Mouse (Mus musculus) midbrain, embryonic 10.5 days (tissue): Measurements from ENCODE around the gene Mpped2. TPM values are rescaled to one million over a fixed set of nuclear protein-coding genes. Genes with fewer than 3 reads are reported as not detected.
A peak's percentile ranks its signal among the peaks of the same experiment; 100 is the strongest.

Experiments used
- DNase-seq: peaks from one replicate; pipeline ENCODE4 v3.0.0-alpha.2; 2017; ENCODE audit warnings: low spot score
- H3K27ac ChIP-seq: fragments of 300-500 bp; sonication (generic); replicated peaks from 2 replicates; pipeline ENCODE4 v1.5.1; 2016; ENCODE audit warnings: mild to moderate bottlenecking
- H3K27me3 ChIP-seq: fragments of 300-500 bp; sonication (generic); 2 replicates; pipeline ENCODE4 v1.6.1; 2016; ENCODE audit warnings: low read depth, mild to moderate bottlenecking; ENCODE audit not compliant: poor library complexity, severe bottlenecking
- H3K36me3 ChIP-seq: fragments of 300-500 bp; sonication (generic); 2 replicates; pipeline ENCODE4 v1.6.1; 2016; ENCODE audit warnings: mild to moderate bottlenecking, moderate library complexity
- H3K4me1 ChIP-seq: fragments of 300-500 bp; sonication (generic); 2 replicates; pipeline ENCODE4 v1.6.1; 2016
- H3K4me3 ChIP-seq: fragments of 300-500 bp; sonication (generic); 2 replicates; pipeline ENCODE4 v1.5.1; 2016; ENCODE audit warnings: mild to moderate bottlenecking, moderate library complexity
- H3K9me3 ChIP-seq: fragments of 300-500 bp; sonication (generic); replicated peaks from 2 replicates; pipeline ENCODE4 v1.6.1; 2016; ENCODE audit warnings: mild to moderate bottlenecking
- WGBS: fragments of 180-500 bp; shearing (Covaris S2); methylation state at CpG from one replicate; pipeline ENCODE4 v1.1.7; 2016; 5-methylcytosine and 5-hydroxymethylcytosine counted together
- polyA plus RNA-seq: library from polyadenylated mRNA; unstranded; fragments of >200 nt; fragmentation: Nextera tagmentation; extraction: Ambion mirVana; gene quantifications from 2 replicates; pipeline ENCODE4 v1.2.1, GENCODE M21; 2016

Mpped2 gene
- polyA plus RNA-seq, 1 experiment from 2014 or later = 29.8 TPM

DNA sequence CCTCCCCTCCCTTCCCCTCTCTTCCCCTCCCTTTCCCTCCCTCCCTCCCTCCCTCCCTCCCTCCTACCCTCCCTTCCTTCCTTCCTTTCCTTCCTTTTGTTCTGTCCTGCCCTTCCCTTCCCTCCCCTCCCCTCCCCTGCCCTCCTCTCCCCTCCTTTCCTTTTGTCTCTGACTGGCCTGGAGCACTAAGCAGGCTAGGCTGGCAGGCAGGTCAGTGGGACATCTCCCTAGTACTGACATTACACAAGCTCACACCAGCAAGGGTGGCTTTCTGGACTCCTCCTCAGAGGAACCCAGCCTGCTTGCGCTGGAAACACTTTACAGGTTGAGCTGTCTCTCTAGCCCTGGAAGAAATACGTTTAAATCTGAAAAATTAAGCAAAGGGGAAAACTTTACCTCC lies 139.5 kb downstream of the Mpped2 start:
- H3K27me3 ChIP-seq = no peaks in the 10 kb centered on the region
- H3K4me1 ChIP-seq = peaks cover 42% of the 10 kb centered on the region
- H3K27ac ChIP-seq = 0 out of 2 replicates have a peak overlapping the region, but pooled peaks have one; percentile 33
- H3K36me3 ChIP-seq = no peaks in the 10 kb centered on the region
- no peak for DNase-seq
- no peak overlapping the region for H3K4me3 ChIP-seq
- WGBS = 62% methylated on average over 2 of the region's 2 CpGs
- H3K9me3 ChIP-seq = no peaks in the 10 kb centered on the region

DNA sequence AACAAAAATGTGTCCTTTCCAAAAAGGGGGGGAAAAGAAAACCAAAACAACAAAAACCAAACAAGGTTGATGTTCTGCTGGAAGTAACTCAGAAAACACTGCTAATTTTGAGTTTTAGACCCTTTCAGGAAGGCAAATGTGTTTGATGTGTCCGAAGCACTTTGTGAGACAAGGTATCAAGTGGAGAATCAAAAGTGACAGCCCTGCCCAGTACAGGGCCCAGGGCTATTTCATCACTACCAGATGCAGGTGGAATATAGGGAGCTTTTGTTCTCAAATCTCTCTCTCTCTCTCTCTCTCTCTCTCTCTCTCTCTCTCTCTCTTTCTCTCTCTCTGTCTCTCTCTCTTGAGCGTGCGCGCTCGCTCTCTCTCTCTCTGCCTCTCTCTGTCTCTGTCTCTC lies 140.1 kb downstream of the Mpped2 start:
- 95% methylated on average over 5 of the region's 5 CpGs for WGBS
- peaks cover 47% of the 10 kb centered on the region for H3K4me1 ChIP-seq
- no peak for DNase-seq

DNA sequence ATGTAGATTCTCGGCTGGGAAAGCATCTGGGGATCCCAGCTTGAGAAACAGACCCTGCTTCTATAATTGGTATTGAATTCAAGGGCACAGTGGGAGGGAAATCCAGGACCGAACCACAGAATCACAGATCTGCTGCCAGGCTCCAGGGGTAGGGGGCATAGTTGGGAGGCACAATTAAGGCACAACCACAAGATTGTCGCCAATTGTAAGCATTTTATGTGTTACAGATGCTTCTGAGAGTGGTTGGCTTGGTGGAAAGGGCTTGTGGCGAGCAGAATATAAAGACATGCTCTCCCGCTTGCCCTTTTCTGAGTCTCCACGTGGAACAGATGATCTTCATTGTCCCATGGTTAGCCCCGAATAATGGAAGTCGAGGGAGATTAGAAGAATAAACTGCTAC lies 142.3 kb downstream of the Mpped2 start:
- no peak overlapping the region for H3K27ac ChIP-seq
- no peak overlapping the region for H3K4me3 ChIP-seq
- peaks cover 44% of the 10 kb centered on the region for H3K4me1 ChIP-seq
- no peaks in the 10 kb centered on the region for H3K36me3 ChIP-seq
- H3K27me3 ChIP-seq = no peaks in the 10 kb centered on the region
- no peak for DNase-seq
- WGBS = 58% methylated on average over 8 of the region's 8 CpGs
- no peaks in the 10 kb centered on the region for H3K9me3 ChIP-seq

More for the DNA sequence above, 140.1 kb downstream of the Mpped2 start:
- H3K27me3 ChIP-seq = no peaks in the 10 kb centered on the region
- H3K9me3 ChIP-seq = no peaks in the 10 kb centered on the region
- H3K27ac ChIP-seq = 0 out of 2 replicates have a peak overlapping the region, but pooled peaks have one; percentile 30
- H3K4me3 ChIP-seq = no peak overlapping the region
- no peaks in the 10 kb centered on the region for H3K36me3 ChIP-seq

DNA sequence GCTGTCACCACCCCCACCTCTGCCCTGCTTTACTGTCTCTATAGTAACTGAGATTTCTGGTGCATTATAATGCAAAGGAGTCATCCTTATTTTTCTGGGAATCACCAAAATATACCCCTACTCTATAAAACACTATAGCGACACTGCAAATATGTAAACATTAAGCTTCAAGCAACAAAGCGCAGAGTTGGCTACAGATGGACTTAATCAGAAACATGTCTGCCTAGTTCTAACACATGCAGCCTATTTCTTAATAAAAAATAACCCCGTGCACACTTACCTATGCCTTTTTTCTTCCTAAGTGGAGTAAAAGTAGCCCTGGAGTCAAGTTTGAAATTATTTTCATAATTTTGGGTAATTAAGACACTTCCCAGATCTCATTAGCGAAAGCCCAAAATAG lies 144.2 kb downstream of the Mpped2 start:
- Histone ChIP-seq H3K36me3 (no peaks in the 10 kb centered on the region), H3K27me3 (no peaks in the 10 kb centered on the region), H3K27ac (no peak overlapping the region), H3K4me1 (peaks cover 44% of the 10 kb centered on the region), H3K4me3 (no peak overlapping the region), H3K9me3 (no peaks in the 10 kb centered on the region)
- DNase-seq = no peak
- 88% methylated on average over 4 of the region's 4 CpGs for WGBS

DNA sequence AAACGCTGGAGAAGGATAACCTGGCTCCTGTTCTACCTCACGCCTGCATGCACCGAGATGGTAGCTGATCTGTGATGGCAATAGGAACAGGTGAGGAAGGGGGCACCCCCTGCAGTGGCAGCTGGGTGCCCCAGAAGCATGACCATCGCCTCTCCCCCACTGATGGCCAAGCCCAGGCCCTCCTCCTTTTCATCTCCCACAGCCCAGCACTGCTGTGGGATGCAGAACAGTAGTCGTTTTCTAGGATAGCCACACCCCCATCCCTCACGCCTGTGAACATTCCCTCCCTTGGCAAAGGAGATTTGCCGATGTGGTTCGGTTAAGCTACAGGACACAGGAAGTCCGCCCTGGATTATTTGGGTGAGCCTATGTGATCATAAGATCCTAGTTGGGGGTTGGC lies 151.1 kb downstream of the Mpped2 start:
- no peaks in the 10 kb centered on the region for H3K27me3 ChIP-seq
- H3K36me3 ChIP-seq = no peaks in the 10 kb centered on the region
- no peak for DNase-seq
- 82% methylated on average over 9 of the region's 9 CpGs for WGBS
- no peak overlapping the region for H3K27ac ChIP-seq
- no peaks in the 10 kb centered on the region for H3K9me3 ChIP-seq
- peaks cover 27% of the 10 kb centered on the region for H3K4me1 ChIP-seq
- H3K4me3 ChIP-seq = no peak overlapping the region

DNA sequence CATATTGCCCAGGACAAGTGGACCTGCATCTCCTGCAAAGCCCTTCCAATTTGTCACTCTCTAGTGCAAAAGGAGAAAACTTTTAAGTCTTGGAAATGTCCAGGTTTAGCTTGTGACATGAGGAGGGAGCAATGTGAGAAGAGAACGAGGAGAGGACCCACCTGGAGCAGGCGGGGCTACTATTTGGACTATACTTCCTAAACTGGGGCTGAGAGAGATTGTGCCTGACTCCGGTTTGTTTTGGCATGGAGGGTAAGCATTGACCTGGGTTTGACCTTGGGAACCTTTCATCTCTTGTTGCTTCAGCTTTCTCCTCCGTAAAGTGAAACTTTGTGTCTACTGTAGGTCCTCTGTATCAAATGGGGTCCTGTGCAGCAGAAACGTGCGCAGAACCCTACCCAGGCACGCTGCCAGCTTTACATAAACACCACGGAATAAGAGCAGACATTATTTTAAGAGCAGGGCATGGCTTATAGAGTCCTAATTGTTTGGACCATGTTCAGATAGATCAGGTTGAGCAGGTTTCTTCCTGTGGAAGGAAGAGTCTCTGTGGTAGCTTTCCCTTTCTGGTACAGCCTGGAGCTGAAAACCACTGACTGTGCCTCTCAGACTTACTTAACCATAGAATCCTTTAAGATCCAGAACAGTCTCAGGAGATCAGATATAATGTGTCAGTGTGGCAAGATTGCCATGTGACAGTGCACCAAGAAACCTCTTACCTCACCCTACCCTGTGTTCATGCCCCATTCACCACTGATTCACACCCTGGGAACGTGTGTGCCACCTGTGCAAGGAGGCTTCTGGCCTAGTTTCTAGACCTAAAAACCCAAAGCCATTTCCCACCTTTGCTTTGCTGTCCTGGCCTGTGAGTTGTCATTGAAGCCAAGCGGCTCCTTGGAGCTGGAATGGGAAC lies 152.0 kb downstream of the Mpped2 start:
- peaks cover 25% of the 10 kb centered on the region for H3K4me1 ChIP-seq
- H3K9me3 ChIP-seq = no peaks in the 10 kb centered on the region
- DNase-seq = no peak
- no peak overlapping the region for H3K27ac ChIP-seq
- no peaks in the 10 kb centered on the region for H3K36me3 ChIP-seq
- H3K4me3 ChIP-seq = no peak overlapping the region
- WGBS = 80% methylated on average over 10 of the region's 10 CpGs
- H3K27me3 ChIP-seq = no peaks in the 10 kb centered on the region

DNA sequence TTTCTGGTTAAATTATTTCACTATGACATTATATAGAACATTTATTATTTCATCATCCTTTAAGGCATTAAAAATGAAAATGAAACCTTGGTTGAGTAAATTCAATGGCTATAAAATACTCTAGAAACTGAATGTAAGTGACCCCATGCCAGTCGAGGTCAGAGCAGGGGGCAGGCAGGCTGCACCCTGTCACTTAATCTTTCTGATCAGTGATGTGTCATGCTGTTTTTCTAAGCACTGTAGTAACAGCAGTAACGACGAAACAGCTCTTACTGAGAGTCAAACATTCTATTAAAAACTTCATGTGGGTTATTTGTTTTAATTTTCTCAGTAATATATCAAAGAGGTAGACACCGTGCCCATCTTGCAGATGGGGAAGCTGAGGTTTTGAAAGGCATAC lies 153.4 kb downstream of the Mpped2 start:
- 60% methylated on average over 4 of the region's 4 CpGs for WGBS
- Histone ChIP-seq H3K9me3 (no peaks in the 10 kb centered on the region), H3K27ac (no peak overlapping the region), H3K4me3 (no peak overlapping the region), H3K36me3 (no peaks in the 10 kb centered on the region), H3K27me3 (0 out of 2 replicates have a peak, but pooled peaks cover 2% of the 10 kb centered on the region), H3K4me1 (peaks cover 25% of the 10 kb centered on the region)
- no peak for DNase-seq

DNA sequence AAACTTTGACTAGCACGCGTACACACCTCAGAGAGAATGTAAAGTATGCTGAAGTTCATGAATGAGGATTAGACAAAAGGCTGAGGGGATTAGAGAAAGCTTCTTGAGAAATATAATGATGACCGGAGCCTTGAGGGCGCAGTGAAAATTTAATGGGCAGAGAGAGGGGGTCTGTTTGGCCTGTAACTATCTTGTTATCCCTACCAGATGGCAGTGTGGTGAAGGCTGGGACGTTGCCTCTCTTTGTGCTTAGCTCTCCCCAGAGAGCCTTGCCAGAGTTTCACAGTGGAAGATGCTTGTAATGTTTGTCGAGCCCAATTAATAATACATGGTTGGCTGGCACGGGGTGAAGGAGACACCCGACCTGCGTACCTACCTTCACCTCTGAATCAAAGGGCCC lies 156.3 kb downstream of the Mpped2 start:
- Histone ChIP-seq H3K9me3 (no peaks in the 10 kb centered on the region), H3K27ac (0 out of 2 replicates have a peak overlapping the region, but pooled peaks have one; percentile 28), H3K4me1 (peaks cover 31% of the 10 kb centered on the region), H3K4me3 (no peak overlapping the region), H3K27me3 (0 out of 2 replicates have a peak, but pooled peaks cover 3% of the 10 kb centered on the region), H3K36me3 (no peaks in the 10 kb centered on the region)
- WGBS = 71% methylated on average over 9 of the region's 9 CpGs
- no peak for DNase-seq

DNA sequence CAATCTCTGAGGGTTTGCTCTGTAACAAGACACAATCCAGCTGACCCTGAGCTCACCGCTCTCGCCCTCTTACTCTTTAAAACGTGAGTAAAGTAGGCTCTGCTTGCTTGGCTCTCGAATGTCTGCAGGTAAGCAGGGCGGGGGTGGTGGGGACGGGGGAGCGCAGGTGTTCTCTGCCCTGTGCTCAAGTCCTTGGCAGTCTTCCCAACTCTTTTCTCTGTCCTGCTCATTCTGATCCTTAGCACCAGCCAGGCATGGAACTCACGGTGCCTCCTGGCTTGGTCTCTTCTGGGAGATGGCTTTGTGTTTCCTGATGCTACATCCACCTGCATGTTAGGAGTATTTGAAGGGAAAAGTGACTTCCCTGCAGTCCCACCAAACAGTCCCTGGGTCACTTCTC lies 158.4 kb downstream of the Mpped2 start:
- WGBS = 93% methylated on average over 8 of the region's 8 CpGs
- H3K27ac ChIP-seq = no peak overlapping the region

DNA sequence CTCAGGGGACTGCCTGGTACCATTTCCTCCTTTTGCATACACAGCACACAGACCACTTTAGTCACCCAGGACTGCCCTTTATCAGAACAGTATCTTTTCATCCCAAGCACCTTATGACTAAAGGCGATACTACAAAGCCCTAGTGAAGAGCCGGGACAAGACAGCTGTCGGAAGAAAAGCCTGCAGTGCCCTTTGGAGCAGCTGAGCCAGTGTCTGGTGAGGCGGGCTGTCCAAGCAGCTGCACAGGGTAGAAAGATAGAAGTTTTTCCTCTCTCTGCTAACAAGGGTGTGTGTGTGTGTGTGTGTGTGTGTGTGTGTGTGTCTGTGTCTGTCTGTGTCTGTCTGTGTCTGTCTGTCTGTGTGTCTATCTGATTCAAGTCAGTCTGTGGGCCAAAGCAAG lies 161.1 kb downstream of the Mpped2 start:
- H3K27ac ChIP-seq = peak overlapping the region; percentile 66
- no peak overlapping the region for H3K4me3 ChIP-seq
- no peaks in the 10 kb centered on the region for H3K9me3 ChIP-seq
- peaks cover 8% of the 10 kb centered on the region; the same call in 1 of the 2 replicates for H3K27me3 ChIP-seq
- H3K36me3 ChIP-seq = no peaks in the 10 kb centered on the region
- peaks cover 48% of the 10 kb centered on the region for H3K4me1 ChIP-seq
- 56% methylated on average over 4 of the region's 4 CpGs for WGBS
- no peak for DNase-seq

More for the DNA sequence above, 158.4 kb downstream of the Mpped2 start:
- Histone ChIP-seq H3K27me3 (0 out of 2 replicates have a peak, but pooled peaks cover 3% of the 10 kb centered on the region), H3K4me3 (no peak overlapping the region), H3K9me3 (no peaks in the 10 kb centered on the region), H3K36me3 (no peaks in the 10 kb centered on the region), H3K4me1 (peaks cover 41% of the 10 kb centered on the region)
- no peak for DNase-seq

DNA sequence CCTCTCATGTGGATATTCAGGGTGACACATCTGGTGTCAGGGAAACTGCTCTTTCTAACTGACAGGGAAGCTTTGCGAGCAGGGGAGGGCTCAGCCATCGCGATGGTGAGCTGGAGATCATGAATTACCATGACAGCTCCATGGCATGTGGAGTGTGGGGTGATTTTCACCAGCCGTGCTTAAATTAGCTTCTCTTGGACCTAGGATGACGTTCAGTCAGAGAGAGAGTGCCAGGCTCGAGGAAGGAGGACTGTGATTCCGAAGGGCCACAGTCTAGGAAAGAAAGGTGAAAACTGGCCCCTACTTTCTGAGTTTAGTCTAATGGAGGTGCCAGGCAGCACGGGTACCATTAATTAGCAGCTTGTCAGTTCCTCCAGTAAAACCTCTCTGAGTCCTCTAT lies 161.7 kb downstream of the Mpped2 start:
- Histone ChIP-seq H3K36me3 (no peaks in the 10 kb centered on the region), H3K9me3 (no peaks in the 10 kb centered on the region), H3K27me3 (peaks cover 8% of the 10 kb centered on the region; the same call in 1 of the 2 replicates), H3K27ac (peak overlapping the region; percentile 66), H3K4me3 (no peak overlapping the region), H3K4me1 (peaks cover 43% of the 10 kb centered on the region)
- WGBS = 49% methylated on average over 8 of the region's 8 CpGs
- no peak for DNase-seq

DNA sequence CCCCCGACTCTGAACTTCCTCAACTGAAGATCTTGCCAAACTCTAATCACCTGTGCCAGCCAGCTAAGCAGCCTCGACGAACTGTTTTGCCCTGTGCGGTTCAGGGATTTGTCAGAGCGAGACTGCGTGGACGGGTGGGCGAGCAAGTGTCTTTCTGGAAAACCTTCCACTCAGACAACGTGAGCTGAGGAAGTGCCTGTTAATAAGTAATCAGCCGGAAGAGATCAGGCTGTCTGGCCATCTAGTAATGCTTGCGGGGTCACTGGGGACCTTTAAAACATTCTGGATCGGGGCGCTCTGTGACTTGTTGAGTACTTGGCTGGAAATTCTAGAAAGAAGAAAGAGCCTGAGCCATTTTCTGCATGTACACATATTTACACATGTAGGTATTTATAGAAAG lies 162.1 kb downstream of the Mpped2 start:
- Histone ChIP-seq H3K27ac (peak overlapping the region; percentile 66), H3K36me3 (no peaks in the 10 kb centered on the region)

More for the DNA sequence above, 162.1 kb downstream of the Mpped2 start:
- H3K4me1 ChIP-seq = peaks cover 42% of the 10 kb centered on the region
- H3K27me3 ChIP-seq = peaks cover 8% of the 10 kb centered on the region; the same call in 1 of the 2 replicates
- 71% methylated on average over 13 of the region's 13 CpGs for WGBS
- DNase-seq = no peak
- no peaks in the 10 kb centered on the region for H3K9me3 ChIP-seq
- H3K4me3 ChIP-seq = no peak overlapping the region
